23 mouse cellular contexts compared by ENCODE assay signal in the genomic region with DNA sequence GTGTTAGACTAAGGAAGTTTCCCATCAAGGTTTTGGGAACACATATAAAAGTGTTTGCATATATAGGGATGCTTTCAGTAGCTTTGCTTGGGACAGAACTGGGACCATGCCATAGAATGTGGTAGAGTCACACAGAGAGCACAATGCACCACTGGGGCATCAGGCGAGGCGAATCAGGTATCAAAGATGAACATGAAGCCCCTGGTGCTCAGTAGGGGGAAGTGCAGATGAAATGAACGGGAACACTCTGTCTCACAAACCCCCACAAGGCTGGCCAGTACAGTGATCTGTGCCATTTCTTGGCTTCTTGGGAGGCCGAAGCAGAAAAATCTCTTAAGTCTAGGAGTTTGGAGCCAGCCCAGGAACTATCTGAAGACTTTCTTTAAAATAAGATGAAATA. TPM values are rescaled to one million over a fixed set of nuclear protein-coding genes. Genes with fewer than 3 reads are reported as not detected.
DNase-seq lines count a peak whose midpoint lies in the region; ATAC-seq and TF ChIP-seq lines count a peak whose summit lies in the region.
"Had no signal": no experiment of that assay in that cellular context is flagged by ENCODE, and none has a peak within 500 bp of the region (broad histone marks: within the 10 kb centered on the region; RNA-seq: fewer than 3 reads in every experiment).

No protein-coding gene starts in this region.

- ATAC-seq in forebrain, postnatal 0 days = no peak
- no peak for ATAC-seq in forebrain, embryonic 15.5 days (replicated peaks)
- no peak for ATAC-seq in liver, postnatal 0 days

- no peak for TF ChIP-seq EP300 in liver, postnatal 0 days (IDR thresholded peaks at IDR 0.05; ENCODE audit: low read depth)

- H3K36me3 ChIP-seq in forebrain, postnatal 0 days (ENCODE audit: insufficient read depth) = no peaks in the 10 kb centered on the region
- no peaks in the 10 kb centered on the region for H3K36me3 ChIP-seq in forebrain, embryonic 15.5 days
- no peaks in the 10 kb centered on the region for H3K36me3 ChIP-seq in liver, postnatal 0 days (replicated peaks; ENCODE audit: insufficient read depth, low read length)
- H3K36me3 ChIP-seq: embryonic facial prominence, embryonic 12.5 days; heart, embryonic 15.5 days; hindbrain, embryonic 15.5 days; limb, embryonic 13.5 days had no signal

- H3K4me3 ChIP-seq in forebrain, postnatal 0 days (ENCODE audit: low read depth, low read length) = no peak overlapping the region
- H3K4me3 ChIP-seq in forebrain, embryonic 15.5 days = no peak overlapping the region
- no peak overlapping the region for H3K4me3 ChIP-seq in liver, postnatal 0 days (ENCODE audit: low read depth, low read length)
- H3K4me3 ChIP-seq: embryonic facial prominence, embryonic 12.5 days; heart, embryonic 15.5 days; hindbrain, embryonic 15.5 days; limb, embryonic 13.5 days; megakaryocyte, embryonic 14.5 days; myocyte had no signal

- H3K9me3 ChIP-seq in forebrain, postnatal 0 days (ENCODE audit: low read length) = no peaks in the 10 kb centered on the region
- H3K9me3 ChIP-seq in forebrain, embryonic 15.5 days = no peaks in the 10 kb centered on the region
- H3K9me3 ChIP-seq in liver, postnatal 0 days (ENCODE audit: low read length) = no peaks in the 10 kb centered on the region
- H3K9me3 ChIP-seq: embryonic facial prominence, embryonic 12.5 days; heart, embryonic 15.5 days; hindbrain, embryonic 15.5 days; limb, embryonic 13.5 days; megakaryocyte, embryonic 14.5 days had no signal

- H3K9ac ChIP-seq in forebrain, postnatal 0 days = no peak overlapping the region
- no peak overlapping the region for H3K9ac ChIP-seq in forebrain, embryonic 15.5 days (replicated peaks)
- H3K9ac ChIP-seq in liver, postnatal 0 days (replicated peaks) = no peak overlapping the region
- H3K9ac ChIP-seq: embryonic facial prominence, embryonic 12.5 days; heart, embryonic 15.5 days; hindbrain, embryonic 15.5 days; limb, embryonic 13.5 days had no signal

- no peak for DNase-seq in forebrain, postnatal 0 days
- no peak for DNase-seq in liver, postnatal 0 days
- no peak for DNase-seq in liver
- DNase-seq in ZHBTc4 (ENCODE audit: low read depth, low spot score) = peak; percentile 51
- DNase-seq in retina, embryonic 14.5 days (ENCODE audit: low spot score) = peak; percentile 32
- DNase-seq in ovary, postnatal 36 days (ENCODE audit: low spot score) = no peak
- DNase-seq in adipocyte (ENCODE audit: low spot score) = no peak
- DNase-seq: adrenal gland, postnatal 14 days; B cell, adult 2 months; cerebellum, adult 9-10 months; gastrocnemius, postnatal 36 days; kidney, adult 9 months; lung, adult 2 months; thymus, postnatal 36 days had no signal

- H3K27ac ChIP-seq in forebrain, postnatal 0 days (ENCODE audit: low read depth, low read length) = no peak overlapping the region
- H3K27ac ChIP-seq in forebrain, embryonic 15.5 days (replicated peaks) = no peak overlapping the region
- H3K27ac ChIP-seq in liver, postnatal 0 days (ENCODE audit: low read depth) = no peak overlapping the region
- H3K27ac ChIP-seq: embryonic facial prominence, embryonic 12.5 days; heart, embryonic 15.5 days; hindbrain, embryonic 15.5 days; limb, embryonic 13.5 days had no signal

- H3K27me3 ChIP-seq in forebrain, postnatal 0 days (ENCODE audit: insufficient read depth, low read length) = no peaks in the 10 kb centered on the region
- no peaks in the 10 kb centered on the region for H3K27me3 ChIP-seq in forebrain, embryonic 15.5 days
- H3K27me3 ChIP-seq in liver, postnatal 0 days (ENCODE audit: insufficient read depth, low read length) = 0 out of 2 replicates have a peak, but pooled peaks cover 9% of the 10 kb centered on the region
- H3K27me3 ChIP-seq: embryonic facial prominence, embryonic 12.5 days; hindbrain, embryonic 15.5 days had no signal

- no peaks in the 10 kb centered on the region for H3K4me1 ChIP-seq in forebrain, postnatal 0 days (ENCODE audit: insufficient read depth)
- no peaks in the 10 kb centered on the region for H3K4me1 ChIP-seq in forebrain, embryonic 15.5 days
- no peaks in the 10 kb centered on the region for H3K4me1 ChIP-seq in liver, postnatal 0 days (ENCODE audit: insufficient read depth)
- H3K4me1 ChIP-seq: embryonic facial prominence, embryonic 12.5 days; heart, embryonic 15.5 days; hindbrain, embryonic 15.5 days; limb, embryonic 13.5 days; megakaryocyte, embryonic 14.5 days had no signal

- H3K4me2 ChIP-seq in forebrain, postnatal 0 days (ENCODE audit: low read depth) = no peak overlapping the region
- no peak overlapping the region for H3K4me2 ChIP-seq in forebrain, embryonic 15.5 days (replicated peaks)
- no peak overlapping the region for H3K4me2 ChIP-seq in liver, postnatal 0 days (ENCODE audit: low read depth, low read length)
- H3K4me2 ChIP-seq: embryonic facial prominence, embryonic 12.5 days; heart, embryonic 15.5 days; hindbrain, embryonic 15.5 days; limb, embryonic 13.5 days had no signal

- peak; percentile 49 for TF ChIP-seq CTCF in forebrain, postnatal 0 days (IDR thresholded peaks at IDR 0.05; ENCODE audit: low read depth)
- peak; percentile 22 for TF ChIP-seq CTCF in liver, postnatal 0 days (IDR thresholded peaks at IDR 0.05; ENCODE audit: low read depth)

- WGBS in forebrain, postnatal 0 days = 53% methylated on average over 4 of the region's 4 CpGs
- WGBS in forebrain, embryonic 15.5 days = 50% methylated on average over 4 of the region's 4 CpGs
- 46% methylated on average over 4 of the region's 4 CpGs for WGBS in liver, postnatal 0 days (ENCODE audit: insufficient replicate concordance)

RNA-seq across cellular contexts. Expression of a gene that starts 31.6 kb away (rescaled TPM):
- total RNA-seq in forebrain, postnatal 0 days (2014; rRNA removed) = 0.57 and 0.62 TPM in 2 replicates
- 0.15 and 0.26 TPM in 2 replicates for polyA plus RNA-seq in forebrain, postnatal 0 days (2015; fragmentation: Nextera tagmentation; extraction: Ambion mirVana)
- 0.04 and 0.14 TPM in 2 replicates for polyA plus RNA-seq in forebrain, embryonic 15.5 days (2015; fragmentation: Nextera tagmentation; extraction: Ambion mirVana)
- not detected in 2 replicates for polyA plus RNA-seq in liver, postnatal 0 days (2015; fragmentation: Nextera tagmentation; extraction: Ambion mirVana)
- total RNA-seq: adrenal gland, postnatal 14 days; neutrophil, adult 5-6 weeks had no signal
- polyA plus RNA-seq: large intestine, adult 2 months had no signal

Comparison
In these comparisons a context has a peak if more than half of its experiments do, and no peak if none do; other contexts are left out.
1. DNase-seq: peak in ZHBTc4 (single experiment) and retina, embryonic 14.5 days (single experiment); none in forebrain, postnatal 0 days (single experiment), liver, postnatal 0 days (single experiment), liver (single experiment), ovary, postnatal 36 days (single experiment) and adipocyte (single experiment).